Mouse (Mus musculus): ENCODE data around the gene Fbxw21. TPM values are rescaled to one million over a fixed set of nuclear protein-coding genes. Genes with fewer than 3 reads are reported as not detected.

Fbxw21 gene
- polyA plus RNA-seq, 1 experiment: not detected

DNA sequence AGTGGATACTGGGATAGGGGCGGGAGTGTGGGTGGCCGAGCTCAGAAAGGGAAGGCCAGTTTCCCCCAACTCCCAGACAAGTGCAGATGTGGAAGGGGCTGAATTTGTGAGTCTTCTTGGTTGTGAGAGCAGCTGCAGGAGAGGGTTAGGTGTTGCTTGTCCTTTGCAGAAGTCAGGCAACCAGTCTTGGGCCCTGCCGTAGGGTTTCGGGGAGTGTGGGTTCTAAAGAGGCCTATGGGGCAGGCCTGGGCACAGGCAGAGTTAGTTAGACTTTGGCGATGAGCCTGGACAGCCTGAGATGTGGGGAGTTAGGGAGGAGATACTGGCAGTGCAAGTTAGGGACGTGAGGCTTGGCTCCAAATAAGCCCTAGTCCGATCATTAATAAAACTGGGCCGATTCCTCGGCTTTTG, 65.6 kb downstream of the Fbxw21 start:
- Histone ChIP-seq H3K36me3 (ENCODE audit: control insufficient read depth, insufficient read depth, low read length) (no peaks in the 10 kb centered on the region), H3K27ac (ENCODE audit: control insufficient read depth, insufficient read depth, low read length) (no peak overlapping the region), H3K4me3 (ENCODE audit: control insufficient read depth, insufficient read depth, low read length) (peak overlapping the region; percentile 84), H3K4me1 (replicated peaks; ENCODE audit: control insufficient read depth, insufficient read depth, low read length) (peaks cover 19% of the 10 kb centered on the region), H3K27me3 (ENCODE audit: control insufficient read depth, insufficient read depth, low read length) (no peaks in the 10 kb centered on the region)
- no peak for DNase-seq
- WGBS: 90% methylated on average over 9 of the region's 9 CpGs
- no peak for TF ChIP-seq CTCF (IDR thresholded peaks at IDR 0.05; ENCODE audit: borderline replicate concordance, control insufficient read depth, extremely low read depth, insufficient read depth, low read length, poor library complexity)
- no peak for TF ChIP-seq POLR2A (IDR thresholded peaks at IDR 0.05; ENCODE audit: control insufficient read depth, extremely low read depth, insufficient read depth, low read length, poor library complexity)

- peaks cover 18% of the 10 kb centered on the region for H3K4me1 ChIP-seq (replicated peaks; ENCODE audit: control insufficient read depth, insufficient read depth, low read length)
- 0 out of 2 replicates have a peak, but pooled peaks have one; percentile 26 for TF ChIP-seq POLR2A (IDR thresholded peaks at IDR 0.05; ENCODE audit: control insufficient read depth, extremely low read depth, insufficient read depth, low read length, poor library complexity)
- TF ChIP-seq CTCF (IDR thresholded peaks at IDR 0.05; ENCODE audit: borderline replicate concordance, control insufficient read depth, extremely low read depth, insufficient read depth, low read length, poor library complexity): 0 out of 2 replicates have a peak, but pooled peaks have one; percentile 30
- H3K27me3 ChIP-seq (ENCODE audit: control insufficient read depth, insufficient read depth, low read length): no peaks in the 10 kb centered on the region
- no peak within 1 kb of the TSS; the same call in 1 of the 2 replicates for H3K27ac ChIP-seq (ENCODE audit: control insufficient read depth, insufficient read depth, low read length)
- no peaks in the 10 kb centered on the region for H3K36me3 ChIP-seq (ENCODE audit: control insufficient read depth, insufficient read depth, low read length)
- under 1% methylated on average over 101 of the region's 102 CpGs for WGBS
- DNase-seq: peak; percentile 76
- H3K4me3 ChIP-seq (ENCODE audit: control insufficient read depth, insufficient read depth, low read length): peak within 1 kb of the TSS; percentile 84
These were observed 66.5 kb downstream of the Fbxw21 start, which contains the start of gene Plxnb1 for GRCm38 (mm10) chr9:109095137-109095982. Plxnb1 (plus strand) TSS chr9:109095389.

- no peak overlapping the region; the same call in 1 of the 2 replicates for H3K27ac ChIP-seq (ENCODE audit: control insufficient read depth, insufficient read depth, low read length)
- 12% methylated on average over 21 of the region's 21 CpGs for WGBS
- DNase-seq: no peak
These were observed 67.2 kb downstream of the Fbxw21 start for GRCm38 (mm10) chr9:109094553-109095136.

GRCm38 (mm10) chr9:109093786-109094552, 67.9 kb downstream of the Fbxw21 start:
- TF ChIP-seq POLR2A (IDR thresholded peaks at IDR 0.05; ENCODE audit: control insufficient read depth, extremely low read depth, insufficient read depth, low read length, poor library complexity): no peak
- no peak for TF ChIP-seq CTCF (IDR thresholded peaks at IDR 0.05; ENCODE audit: borderline replicate concordance, control insufficient read depth, extremely low read depth, insufficient read depth, low read length, poor library complexity)
- Histone ChIP-seq H3K4me1 (replicated peaks; ENCODE audit: control insufficient read depth, insufficient read depth, low read length) (peaks cover 17% of the 10 kb centered on the region), H3K36me3 (ENCODE audit: control insufficient read depth, insufficient read depth, low read length) (no peaks in the 10 kb centered on the region), H3K27ac (ENCODE audit: control insufficient read depth, insufficient read depth, low read length) (no peak overlapping the region), H3K4me3 (ENCODE audit: control insufficient read depth, insufficient read depth, low read length) (no peak overlapping the region), H3K27me3 (ENCODE audit: control insufficient read depth, insufficient read depth, low read length) (no peaks in the 10 kb centered on the region)
- no peak for DNase-seq
- WGBS: 65% methylated on average over 11 of the region's 11 CpGs

More at GRCm38 (mm10) chr9:109094553-109095136, 67.2 kb downstream of the Fbxw21 start:
- no peaks in the 10 kb centered on the region for H3K36me3 ChIP-seq (ENCODE audit: control insufficient read depth, insufficient read depth, low read length)
- H3K4me1 ChIP-seq (replicated peaks; ENCODE audit: control insufficient read depth, insufficient read depth, low read length): peaks cover 17% of the 10 kb centered on the region
- H3K27me3 ChIP-seq (ENCODE audit: control insufficient read depth, insufficient read depth, low read length): no peaks in the 10 kb centered on the region
- peak overlapping the region; percentile 84 for H3K4me3 ChIP-seq (ENCODE audit: control insufficient read depth, insufficient read depth, low read length)
- TF ChIP-seq POLR2A (IDR thresholded peaks at IDR 0.05; ENCODE audit: control insufficient read depth, extremely low read depth, insufficient read depth, low read length, poor library complexity): no peak

DNA sequence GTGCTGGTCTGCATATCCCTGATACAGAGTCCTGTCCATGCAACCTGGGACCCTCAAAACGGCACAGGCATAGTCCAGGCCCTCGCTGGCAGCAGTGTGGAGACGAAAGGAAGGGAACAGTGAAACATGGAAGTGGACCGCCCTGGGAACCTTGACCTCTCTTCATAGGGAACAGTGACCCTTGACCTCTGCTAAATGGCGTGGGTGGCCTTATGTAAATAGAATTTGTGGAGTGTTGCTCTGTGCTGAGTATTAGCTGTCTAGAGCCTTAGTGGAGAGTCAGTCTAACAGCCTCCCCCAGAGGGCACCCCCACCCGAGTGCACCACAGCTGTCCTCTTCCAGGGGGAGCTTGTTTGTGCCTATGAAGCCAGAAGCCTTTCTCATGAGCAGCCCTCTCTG, 69.0 kb downstream of the Fbxw21 start:
- Histone ChIP-seq H3K4me3 (ENCODE audit: control insufficient read depth, insufficient read depth, low read length) (no peak overlapping the region), H3K27ac (ENCODE audit: control insufficient read depth, insufficient read depth, low read length) (no peak overlapping the region), H3K27me3 (ENCODE audit: control insufficient read depth, insufficient read depth, low read length) (no peaks in the 10 kb centered on the region), H3K4me1 (replicated peaks; ENCODE audit: control insufficient read depth, insufficient read depth, low read length) (peaks cover 17% of the 10 kb centered on the region), H3K36me3 (ENCODE audit: control insufficient read depth, insufficient read depth, low read length) (no peaks in the 10 kb centered on the region)
- 95% methylated on average over 6 of the region's 6 CpGs for WGBS
- no peak for DNase-seq
- no peak for TF ChIP-seq CTCF (IDR thresholded peaks at IDR 0.05; ENCODE audit: borderline replicate concordance, control insufficient read depth, extremely low read depth, insufficient read depth, low read length, poor library complexity)
- no peak for TF ChIP-seq POLR2A (IDR thresholded peaks at IDR 0.05; ENCODE audit: control insufficient read depth, extremely low read depth, insufficient read depth, low read length, poor library complexity)

DNA sequence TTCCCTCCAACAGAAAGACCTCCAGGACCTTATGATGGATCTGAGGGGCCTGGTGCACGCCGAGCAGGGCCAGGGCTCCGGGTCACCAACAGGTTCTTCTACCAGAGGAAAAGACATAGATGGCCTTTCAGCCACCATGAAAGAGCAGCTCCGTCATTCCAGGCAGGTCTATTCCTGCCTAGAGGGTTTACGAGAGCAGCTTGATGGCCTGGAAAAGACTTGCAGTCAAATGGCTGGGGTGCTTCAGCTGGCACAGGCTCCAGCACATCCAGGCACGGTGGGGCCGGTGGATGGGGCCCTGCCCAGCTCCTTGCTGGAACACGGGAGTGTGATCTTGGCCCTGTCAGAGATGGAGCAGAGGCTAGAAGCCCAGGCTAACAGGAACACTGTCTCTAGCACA, 70.0 kb downstream of the Fbxw21 start:
- peaks cover 17% of the 10 kb centered on the region for H3K4me1 ChIP-seq (replicated peaks; ENCODE audit: control insufficient read depth, insufficient read depth, low read length)
- TF ChIP-seq POLR2A (IDR thresholded peaks at IDR 0.05; ENCODE audit: control insufficient read depth, extremely low read depth, insufficient read depth, low read length, poor library complexity) (no peak), CTCF (IDR thresholded peaks at IDR 0.05; ENCODE audit: borderline replicate concordance, control insufficient read depth, extremely low read depth, insufficient read depth, low read length, poor library complexity) (no peak)
- 96% methylated on average over 8 of the region's 8 CpGs for WGBS
- no peak overlapping the region for H3K4me3 ChIP-seq (ENCODE audit: control insufficient read depth, insufficient read depth, low read length)
- H3K36me3 ChIP-seq (ENCODE audit: control insufficient read depth, insufficient read depth, low read length): no peaks in the 10 kb centered on the region
- no peak overlapping the region for H3K27ac ChIP-seq (ENCODE audit: control insufficient read depth, insufficient read depth, low read length)
- no peaks in the 10 kb centered on the region for H3K27me3 ChIP-seq (ENCODE audit: control insufficient read depth, insufficient read depth, low read length)
- no peak for DNase-seq
